Mouse (Mus musculus): ENCODE data around the gene Oasl2. TPM values are rescaled to one million over a fixed set of nuclear protein-coding genes. Genes with fewer than 3 reads are reported as not detected.
A peak's percentile ranks its signal among the peaks of the same experiment; 100 is the strongest.

Gene Oasl2
- total and polyA plus RNA-seq, 2 experiments from 2014 or later, result 4.7 to 6.3 TPM

DNA sequence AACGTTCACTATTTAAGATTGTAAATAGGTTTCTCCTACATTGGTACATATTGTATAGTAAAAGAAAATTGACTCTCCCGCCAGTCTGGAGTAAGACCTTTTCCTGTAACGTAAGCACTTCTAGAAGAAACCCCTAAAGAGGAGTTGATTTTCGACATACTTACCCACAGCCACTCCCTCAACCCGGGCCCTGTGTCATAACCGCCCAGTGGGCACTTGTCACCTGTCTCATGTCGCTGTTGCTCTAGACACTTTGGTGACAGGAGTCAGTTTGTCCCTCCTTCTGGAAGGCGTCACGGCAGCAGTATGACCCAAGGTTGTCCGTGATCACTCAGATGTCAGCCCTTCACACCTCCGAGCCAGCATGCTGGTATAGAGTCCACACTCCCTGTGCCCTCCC is 13.7 kb upstream of the Oasl2 start:
- 92% methylated on average over 11 of the region's 11 CpGs for WGBS
- no peak overlapping the region for H3K9ac ChIP-seq (replicated peaks; ENCODE audit: low read length)
- H3K27me3 ChIP-seq (ENCODE audit: insufficient read depth, low read length), result no peaks in the 10 kb centered on the region
- ATAC-seq (no peak), DNase-seq (ENCODE audit: low spot score) (no peak)
- no peaks in the 10 kb centered on the region for H3K36me3 ChIP-seq (ENCODE audit: insufficient read depth, low read length)
- no peak overlapping the region for H3K27ac ChIP-seq
- H3K9me3 ChIP-seq (ENCODE audit: low read length), result no peaks in the 10 kb centered on the region
- no peak overlapping the region for H3K4me3 ChIP-seq (ENCODE audit: low read length)
- H3K4me1 ChIP-seq (ENCODE audit: insufficient read depth, low read length), result no peaks in the 10 kb centered on the region
- no peak overlapping the region for H3K4me2 ChIP-seq (ENCODE audit: low read depth, low read length)
- TF ChIP-seq CTCF (IDR thresholded peaks at IDR 0.05; ENCODE audit: low read depth), result no peak

DNA sequence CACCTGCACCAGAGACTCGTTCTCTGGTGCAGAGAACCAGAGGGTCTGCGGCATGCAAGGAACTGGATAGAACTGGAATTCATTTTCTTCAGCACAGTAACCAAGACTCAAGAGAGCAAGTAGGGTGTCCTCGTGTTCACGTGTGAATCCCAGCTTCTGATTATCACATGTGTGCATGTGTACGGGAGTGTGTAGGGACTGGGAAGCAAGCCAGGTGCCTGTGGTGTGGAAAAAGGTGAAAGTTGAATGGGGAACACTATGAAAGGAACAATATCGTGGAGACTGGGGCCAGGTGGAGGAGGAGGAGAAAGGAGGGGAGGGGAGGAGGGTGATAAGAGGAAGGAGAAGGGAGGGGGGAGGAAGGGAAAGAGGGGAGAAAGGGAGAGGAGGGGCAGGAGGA is 9.9 kb upstream of the Oasl2 start:
- no peaks in the 10 kb centered on the region for H3K9me3 ChIP-seq (ENCODE audit: low read length)
- no peaks in the 10 kb centered on the region for H3K4me1 ChIP-seq (ENCODE audit: insufficient read depth, low read length)
- 65% methylated on average over 6 of the region's 6 CpGs for WGBS
- H3K4me3 ChIP-seq (ENCODE audit: low read length), result no peak overlapping the region
- H3K27me3 ChIP-seq (ENCODE audit: insufficient read depth, low read length), result no peaks in the 10 kb centered on the region
- no peak overlapping the region for H3K27ac ChIP-seq
- ATAC-seq, result no peak
- no peak overlapping the region for H3K4me2 ChIP-seq (ENCODE audit: low read depth, low read length)
- no peak overlapping the region for H3K9ac ChIP-seq (replicated peaks; ENCODE audit: low read length)
- DNase-seq (ENCODE audit: low spot score), result no peak
- TF ChIP-seq CTCF (IDR thresholded peaks at IDR 0.05; ENCODE audit: low read depth), result no peak
- no peaks in the 10 kb centered on the region for H3K36me3 ChIP-seq (ENCODE audit: insufficient read depth, low read length)

GRCm38 (mm10) chr5:114888995-114889394 is 7.7 kb upstream of the Oasl2 start:
- no peaks in the 10 kb centered on the region for H3K4me1 ChIP-seq (ENCODE audit: insufficient read depth, low read length)
- no peak overlapping the region for H3K9ac ChIP-seq (replicated peaks; ENCODE audit: low read length)
- no peaks in the 10 kb centered on the region for H3K27me3 ChIP-seq (ENCODE audit: insufficient read depth, low read length)
- WGBS, result 83% methylated on average over 2 of the region's 2 CpGs
- TF ChIP-seq CTCF (IDR thresholded peaks at IDR 0.05; ENCODE audit: low read depth), result no peak
- H3K36me3 ChIP-seq (ENCODE audit: insufficient read depth, low read length), result no peaks in the 10 kb centered on the region
- H3K9me3 ChIP-seq (ENCODE audit: low read length), result no peaks in the 10 kb centered on the region
- H3K4me2 ChIP-seq (ENCODE audit: low read depth, low read length), result no peak overlapping the region
- no peak overlapping the region for H3K27ac ChIP-seq
- ATAC-seq, result no peak
- no peak for DNase-seq (ENCODE audit: low spot score)
- H3K4me3 ChIP-seq (ENCODE audit: low read length), result no peak overlapping the region

- Histone ChIP-seq H3K4me2 (ENCODE audit: low read depth, low read length) (no peak overlapping the region), H3K4me1 (ENCODE audit: insufficient read depth, low read length) (no peaks in the 10 kb centered on the region), H3K9ac (replicated peaks; ENCODE audit: low read length) (no peak overlapping the region), H3K4me3 (ENCODE audit: low read length) (no peak overlapping the region), H3K27me3 (ENCODE audit: insufficient read depth, low read length) (no peaks in the 10 kb centered on the region), H3K27ac (no peak overlapping the region), H3K9me3 (ENCODE audit: low read length) (no peaks in the 10 kb centered on the region), H3K36me3 (ENCODE audit: insufficient read depth, low read length) (no peaks in the 10 kb centered on the region)
- DNase-seq (ENCODE audit: low spot score) (no peak), ATAC-seq (no peak)
- no peak for TF ChIP-seq CTCF (IDR thresholded peaks at IDR 0.05; ENCODE audit: low read depth)
- WGBS, result 92% methylated on average over 4 of the region's 4 CpGs
Observed at GRCm38 (mm10) chr5:114895542-114895941, 1.2 kb upstream of the Oasl2 start.

- H3K27me3 ChIP-seq (ENCODE audit: insufficient read depth, low read length), result no peaks in the 10 kb centered on the region
- DNase-seq (ENCODE audit: low spot score) (no peak), ATAC-seq (no peak)
- H3K9me3 ChIP-seq (ENCODE audit: low read length), result no peaks in the 10 kb centered on the region
- peak overlapping the region; percentile 16 for H3K4me2 ChIP-seq (ENCODE audit: low read depth, low read length)
- H3K4me3 ChIP-seq (ENCODE audit: low read length), result peak overlapping the region; percentile 17
- H3K36me3 ChIP-seq (ENCODE audit: insufficient read depth, low read length), result no peaks in the 10 kb centered on the region
- WGBS, result 14% methylated on average over 7 of the region's 7 CpGs
- no peak overlapping the region for H3K9ac ChIP-seq (replicated peaks; ENCODE audit: low read length)
- no peak for TF ChIP-seq CTCF (IDR thresholded peaks at IDR 0.05; ENCODE audit: low read depth)
- no peak overlapping the region for H3K27ac ChIP-seq
- H3K4me1 ChIP-seq (ENCODE audit: insufficient read depth, low read length), result no peaks in the 10 kb centered on the region
Observed at GRCm38 (mm10) chr5:114897374-114897793, 648 bp downstream of the Oasl2 start.

GRCm38 (mm10) chr5:114898857-114899256 is 2.1 kb downstream of the Oasl2 start:
- Histone ChIP-seq H3K4me3 (ENCODE audit: low read length) (no peak overlapping the region), H3K4me2 (ENCODE audit: low read depth, low read length) (no peak overlapping the region), H3K9me3 (ENCODE audit: low read length) (no peaks in the 10 kb centered on the region), H3K4me1 (ENCODE audit: insufficient read depth, low read length) (no peaks in the 10 kb centered on the region), H3K27me3 (ENCODE audit: insufficient read depth, low read length) (no peaks in the 10 kb centered on the region), H3K9ac (replicated peaks; ENCODE audit: low read length) (no peak overlapping the region), H3K36me3 (ENCODE audit: insufficient read depth, low read length) (no peaks in the 10 kb centered on the region), H3K27ac (no peak overlapping the region)
- ATAC-seq, result no peak
- 85% methylated on average over 7 of the region's 7 CpGs for WGBS
- no peak for DNase-seq (ENCODE audit: low spot score)
- TF ChIP-seq CTCF (IDR thresholded peaks at IDR 0.05; ENCODE audit: low read depth), result no peak

GRCm38 (mm10) chr5:114902413-114902812 is 5.7 kb downstream of the Oasl2 start:
- Histone ChIP-seq H3K9ac (replicated peaks; ENCODE audit: low read length) (no peak overlapping the region), H3K4me2 (ENCODE audit: low read depth, low read length) (no peak overlapping the region), H3K4me3 (ENCODE audit: low read length) (no peak overlapping the region), H3K4me1 (ENCODE audit: insufficient read depth, low read length) (no peaks in the 10 kb centered on the region), H3K27me3 (ENCODE audit: insufficient read depth, low read length) (no peaks in the 10 kb centered on the region), H3K36me3 (ENCODE audit: insufficient read depth, low read length) (no peaks in the 10 kb centered on the region), H3K9me3 (ENCODE audit: low read length) (no peaks in the 10 kb centered on the region), H3K27ac (no peak overlapping the region)
- TF ChIP-seq CTCF (IDR thresholded peaks at IDR 0.05; ENCODE audit: low read depth), result peak; percentile 91
- 38% methylated on average over 1 of the region's 1 CpGs for WGBS
- ATAC-seq (0 out of 2 replicates have a peak, but pooled peaks have one; percentile 32), DNase-seq (ENCODE audit: low spot score) (peak; percentile 76)
